Mouse (Mus musculus) 3134 (cell line): ENCODE results near the gene Cacng3.

ENCODE experiments used
- DNase-seq: peaks from one replicate; pipeline ENCODE4 v3.0.0-alpha.2; 2011; ENCODE audit warnings: low spot score; ENCODE audit not compliant: insufficient read length; ENCODE audit errors: extremely low read depth

Gene Cacng3

DNA sequence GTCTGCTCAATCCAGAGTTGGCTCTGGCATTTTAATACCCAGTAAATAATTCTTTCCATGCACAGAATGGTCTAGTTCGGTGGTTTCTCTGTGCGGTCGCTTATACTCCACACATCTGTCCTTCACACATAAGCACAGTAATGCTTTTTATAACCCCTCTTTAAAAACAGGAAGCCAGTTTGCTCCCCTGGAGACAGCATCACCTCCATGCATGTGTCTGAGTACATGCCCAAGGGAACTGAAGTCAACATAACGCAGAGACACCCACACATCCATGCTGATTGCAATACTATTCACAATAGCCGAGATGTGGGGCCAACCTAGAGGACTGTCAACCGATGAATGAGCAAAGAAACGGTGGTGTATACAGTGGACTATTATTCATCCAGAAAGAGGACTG lies 147.3 kb downstream of the Cacng3 start:
- no peak for DNase-seq
